Mouse (Mus musculus): ENCODE results near the gene Sh2b2. TPM values are rescaled to one million over a fixed set of nuclear protein-coding genes. Genes with fewer than 3 reads are reported as not detected.
A peak's percentile ranks its signal among the peaks of the same experiment; 100 is the strongest.

Sh2b2 gene
- total RNA-seq, 2 experiments from 2014 or later = 10.9 to 32.9 TPM

DNA sequence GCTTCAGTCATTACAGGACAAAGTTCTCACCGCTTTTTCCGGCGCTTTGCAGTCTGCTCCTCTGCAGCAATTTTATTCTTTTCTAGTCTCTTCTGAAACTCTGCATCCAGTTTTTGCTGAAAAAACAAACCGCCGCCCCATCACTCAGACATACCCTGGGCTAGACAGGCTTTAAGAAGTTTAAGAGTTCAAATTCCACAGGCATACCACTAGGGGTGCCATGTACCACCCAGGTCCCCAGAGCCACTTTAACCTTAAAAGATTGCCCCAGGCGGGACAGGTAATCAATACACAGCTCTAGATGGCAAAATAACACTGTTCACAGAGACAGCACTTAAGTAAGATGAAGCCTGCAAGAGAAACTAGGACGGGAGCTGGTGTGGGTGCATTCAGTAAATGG, 54.5 kb downstream of the Sh2b2 start:
- ATAC-seq (replicated peaks; ENCODE audit: poor library complexity, severe bottlenecking) = peak; percentile 46; the same call in 1 of the 2 replicates

DNA sequence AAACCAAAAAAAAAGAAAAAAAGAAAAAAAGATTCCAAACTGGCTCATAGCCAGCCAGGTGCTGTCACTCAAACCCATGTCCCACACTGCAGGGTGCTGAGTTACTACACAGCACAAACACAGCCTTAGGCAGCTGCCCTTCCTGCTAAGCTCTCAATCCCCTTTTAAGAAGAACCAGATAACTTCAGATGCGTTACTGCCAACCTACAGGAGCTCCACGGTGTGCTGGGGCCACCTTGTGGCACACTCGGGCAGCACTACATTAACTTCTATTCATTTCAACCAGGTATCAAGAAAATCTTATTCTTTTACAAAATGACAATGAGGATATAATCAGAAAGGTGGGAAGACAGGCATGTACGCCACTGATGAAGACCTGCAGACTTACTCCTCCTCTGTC, 59.6 kb downstream of the Sh2b2 start:
- ATAC-seq (replicated peaks; ENCODE audit: poor library complexity, severe bottlenecking) = peak; percentile 66

DNA sequence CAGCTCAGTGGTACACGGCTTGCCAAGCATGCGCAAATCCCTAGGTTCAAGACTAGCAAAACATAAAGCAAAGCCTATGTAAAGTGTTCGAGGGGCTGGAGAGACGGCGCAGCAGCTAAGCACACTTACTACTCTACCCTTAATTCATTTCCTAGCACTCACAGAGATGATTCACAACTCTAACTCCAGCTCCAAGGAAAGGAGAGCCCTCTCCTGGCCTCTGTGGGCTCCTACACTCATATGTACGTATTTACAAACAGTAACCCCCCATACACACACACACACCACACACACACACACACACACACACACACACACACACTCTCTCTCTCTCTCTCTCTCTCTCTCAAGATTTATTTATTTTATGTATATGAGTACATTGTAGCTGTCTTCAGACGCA, 62.6 kb downstream of the Sh2b2 start:
- no peak for ATAC-seq (replicated peaks; ENCODE audit: poor library complexity, severe bottlenecking)

DNA sequence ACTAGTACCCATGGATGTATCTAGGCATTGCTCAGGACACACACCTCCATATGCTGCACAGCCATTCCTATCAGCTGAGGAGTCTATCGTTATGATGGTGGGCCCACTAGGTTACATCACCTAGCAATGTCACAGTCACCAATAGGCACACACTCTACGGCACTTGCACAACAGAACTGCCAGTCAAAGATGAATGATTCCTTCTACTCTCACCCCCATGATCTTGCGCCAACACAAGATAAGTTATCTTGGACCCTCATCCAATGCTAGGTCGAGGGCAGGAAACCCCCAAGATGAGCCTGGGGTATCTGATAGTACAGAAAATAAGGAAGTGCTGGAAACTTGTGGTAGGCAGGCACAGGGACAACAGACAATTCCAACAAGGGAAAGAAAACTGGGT, 63.5 kb downstream of the Sh2b2 start:
- ATAC-seq (replicated peaks; ENCODE audit: poor library complexity, severe bottlenecking) = peak; percentile 57

DNA sequence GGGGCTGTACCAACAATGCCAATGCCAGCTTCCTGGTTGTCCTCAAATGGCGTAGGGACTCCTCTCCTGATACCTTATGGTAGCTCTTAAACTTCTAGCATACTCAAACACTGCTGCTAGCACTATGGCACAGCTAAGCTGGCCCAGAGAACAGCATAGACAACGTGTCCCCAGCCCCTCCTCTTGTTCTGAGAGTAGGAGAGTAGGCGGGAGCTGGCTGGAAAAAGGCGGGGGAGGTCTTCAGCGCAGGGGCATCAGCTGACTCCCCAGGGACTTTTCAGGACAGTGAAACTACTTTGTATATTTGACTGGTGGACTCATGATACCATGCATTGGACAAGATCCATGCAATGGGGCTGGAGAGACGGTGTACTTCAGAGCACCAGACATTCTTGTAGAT, 64.3 kb downstream of the Sh2b2 start:
- ATAC-seq (replicated peaks; ENCODE audit: poor library complexity, severe bottlenecking) = no peak

DNA sequence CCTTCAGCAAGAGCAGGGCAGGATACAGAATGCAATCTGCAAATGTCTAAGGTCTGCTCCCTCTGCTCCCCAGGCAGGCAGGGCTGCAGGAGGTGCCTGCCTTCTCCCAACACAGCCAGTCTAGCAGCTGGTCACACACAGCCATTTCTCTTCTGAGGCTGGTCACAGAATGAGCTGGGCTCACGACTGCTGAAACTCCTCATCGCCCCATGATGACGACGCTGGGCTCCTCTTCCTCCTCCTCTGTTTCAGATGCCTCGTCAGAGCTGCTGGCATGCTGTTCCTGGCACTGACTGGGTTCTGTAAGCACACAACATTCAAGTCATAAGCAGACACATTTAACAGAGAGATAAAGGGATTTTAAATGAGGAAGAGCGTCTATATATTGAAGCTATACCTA, 65.2 kb downstream of the Sh2b2 start:
- no peak for ATAC-seq (replicated peaks; ENCODE audit: poor library complexity, severe bottlenecking)

DNA sequence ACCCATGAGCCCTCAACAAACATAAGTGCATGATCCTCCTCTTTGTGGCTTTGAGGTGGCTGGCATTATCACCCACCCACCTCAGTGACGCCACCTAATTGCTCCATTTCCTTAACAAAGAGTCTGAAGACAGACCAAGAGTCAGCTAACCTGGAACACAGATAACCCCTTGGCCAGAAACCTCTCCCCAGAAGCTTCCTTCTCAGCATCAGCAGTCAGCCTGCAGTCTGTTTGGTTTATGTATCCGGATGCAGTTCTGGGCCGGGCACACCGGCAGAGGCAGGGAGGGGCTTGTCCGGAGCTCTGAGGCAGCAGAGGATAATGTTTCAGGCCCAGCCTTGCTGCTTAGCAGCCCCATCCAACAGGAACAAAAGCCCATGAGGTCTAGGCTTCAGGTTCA, 66.8 kb downstream of the Sh2b2 start:
- peak; percentile 55 for ATAC-seq (replicated peaks; ENCODE audit: poor library complexity, severe bottlenecking)

DNA sequence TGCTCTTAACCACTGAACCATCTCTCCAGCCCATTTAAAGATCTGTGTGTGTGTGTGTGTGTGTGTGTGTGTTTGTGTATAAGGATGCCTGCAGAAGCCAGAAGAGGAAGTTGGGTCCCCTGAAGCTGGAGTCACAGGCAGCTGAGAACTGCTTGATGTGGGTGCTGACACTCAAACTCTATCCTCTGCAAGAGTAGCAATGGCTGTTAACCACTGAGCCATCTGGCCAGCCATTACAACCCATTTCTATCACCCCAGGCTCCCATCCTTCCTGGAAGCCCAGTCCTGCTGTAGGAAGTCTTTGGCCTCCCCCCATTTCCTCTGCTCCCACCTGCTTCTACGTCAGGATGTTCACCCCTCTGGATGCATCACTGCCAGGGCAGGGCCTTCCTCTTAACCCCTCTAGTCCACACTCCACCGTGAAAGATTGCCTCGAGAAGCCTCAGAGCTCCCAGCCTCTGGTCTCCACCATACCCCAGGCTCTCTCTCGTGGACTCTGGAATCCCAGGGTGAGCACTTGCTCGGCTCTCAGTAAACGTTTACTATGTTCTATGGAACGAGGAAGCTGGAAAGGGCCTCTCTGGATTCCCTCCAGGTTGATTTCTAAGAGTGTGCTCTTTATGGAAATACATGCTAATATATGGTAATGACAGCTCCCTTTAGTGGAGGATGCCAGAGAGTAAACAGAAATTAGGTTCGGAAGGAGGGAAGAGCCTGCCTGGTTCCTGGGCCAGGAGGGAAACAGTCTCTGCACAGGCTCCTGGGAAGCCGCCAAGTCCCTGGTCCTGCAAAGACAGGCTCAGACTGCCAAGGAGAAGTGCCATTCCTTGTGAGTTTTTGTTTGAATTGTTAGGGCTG, 72.5 kb downstream of the Sh2b2 start:
- ATAC-seq (replicated peaks; ENCODE audit: poor library complexity, severe bottlenecking) = no peak; the same call in 1 of the 2 replicates

DNA sequence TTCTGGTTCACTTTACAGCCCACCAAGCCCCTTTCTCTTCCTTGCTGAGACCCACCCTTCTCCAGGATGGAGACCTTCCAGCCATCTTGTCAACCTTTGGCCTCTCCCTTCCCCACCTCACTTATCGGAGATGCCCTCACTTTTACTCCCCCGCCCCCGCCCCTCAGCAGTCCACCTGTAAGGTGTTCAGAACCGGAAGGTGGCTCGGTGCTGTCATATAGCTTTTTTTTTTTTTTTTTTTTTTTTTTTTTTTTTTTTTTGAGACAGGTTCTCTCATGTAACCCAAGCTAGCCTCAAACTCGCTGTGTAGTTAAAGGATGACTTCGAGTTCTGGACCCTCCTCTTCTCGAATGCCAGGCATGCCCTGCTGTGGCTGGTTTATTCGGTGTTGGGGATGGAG, 73.4 kb downstream of the Sh2b2 start:
- ATAC-seq (replicated peaks; ENCODE audit: poor library complexity, severe bottlenecking) = no peak

DNA sequence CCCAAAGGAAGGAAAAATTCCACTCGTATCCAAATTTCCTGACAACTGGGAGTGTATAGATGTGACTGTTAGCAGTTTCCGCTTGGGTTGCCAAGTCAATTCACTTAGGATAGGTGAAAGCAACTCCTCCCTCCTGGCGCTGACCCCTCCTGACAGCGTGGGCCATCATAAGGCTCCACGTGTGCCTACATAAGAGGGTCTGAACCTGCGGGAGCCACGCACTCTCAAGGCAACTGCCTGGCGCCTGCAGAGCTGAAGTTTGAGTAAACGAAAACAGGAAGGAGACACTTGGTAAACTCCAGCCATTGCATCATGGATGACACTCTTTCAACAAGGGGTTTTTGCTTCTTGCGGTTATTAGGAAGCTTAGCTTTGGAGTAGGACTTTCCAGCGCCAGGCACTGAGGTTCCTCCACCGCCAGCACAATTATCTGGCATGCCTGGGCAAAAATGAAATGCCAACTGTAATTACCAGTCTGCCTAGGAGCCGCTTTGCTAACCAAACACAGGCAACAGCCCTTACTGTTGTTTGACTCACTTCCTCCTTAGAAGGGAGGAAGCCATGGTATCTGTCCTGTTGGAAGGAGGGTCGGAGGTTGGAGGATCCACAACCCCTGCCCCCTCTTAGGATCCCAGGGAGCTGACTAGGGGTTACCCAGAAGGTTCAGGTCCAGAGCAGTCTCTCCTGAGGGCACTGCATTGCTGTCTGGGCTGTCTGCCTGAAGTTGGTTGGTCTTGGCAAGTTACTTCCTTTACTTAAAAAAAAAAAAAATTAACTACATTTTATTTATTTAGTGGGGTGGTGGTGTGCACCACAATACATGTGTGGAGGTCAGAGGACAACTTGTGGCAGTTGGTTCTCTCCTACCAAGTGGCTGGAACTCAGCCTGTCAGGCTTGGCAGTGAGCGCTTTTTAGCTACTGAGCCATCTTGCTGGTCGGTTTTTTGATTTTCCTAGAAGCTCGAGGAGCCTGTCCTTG, 74.7 kb downstream of the Sh2b2 start:
- peak; percentile 75 for ATAC-seq (replicated peaks; ENCODE audit: poor library complexity, severe bottlenecking)

DNA sequence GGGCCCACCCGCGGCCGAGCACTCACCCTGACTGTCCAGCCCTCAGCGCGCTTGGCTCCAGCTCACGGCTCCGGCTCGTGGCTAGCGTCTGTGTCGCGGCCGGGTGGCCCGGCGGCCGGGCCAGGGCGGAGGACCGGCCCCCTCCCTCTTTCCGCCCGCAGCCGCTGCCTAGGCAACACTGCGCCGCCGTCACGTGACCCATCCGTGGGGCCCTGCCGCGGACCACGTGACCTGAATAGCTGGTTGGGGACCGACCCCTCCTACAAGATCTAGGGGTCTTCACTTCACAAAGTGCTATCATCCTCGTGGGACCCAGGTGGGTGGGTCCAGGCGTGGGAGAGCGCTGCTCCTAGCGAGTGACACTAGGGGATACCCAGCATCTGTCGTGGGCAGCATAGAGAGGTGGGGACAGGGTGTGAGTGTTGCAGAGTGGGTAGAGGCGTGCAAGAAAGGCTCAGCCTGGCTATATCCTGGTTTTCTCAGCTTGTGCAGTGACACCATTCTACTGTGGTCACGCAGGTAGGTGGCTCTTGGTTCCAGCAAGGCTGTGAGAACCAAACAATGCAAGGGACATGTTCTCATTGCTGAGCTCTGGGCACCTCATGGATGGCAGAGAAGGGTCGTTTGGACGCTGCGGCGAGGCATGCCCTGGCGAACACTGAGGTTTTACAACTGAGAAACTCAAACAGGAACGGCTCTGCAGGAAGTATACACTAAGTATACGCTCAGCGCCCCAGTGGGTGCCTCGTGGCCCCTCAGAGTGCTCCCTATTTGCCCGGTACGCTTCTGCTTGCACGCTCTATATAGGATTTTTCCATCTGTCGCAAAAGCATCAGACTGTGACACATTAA, 75.6 kb downstream of the Sh2b2 start, which contains the start of gene Orai2:
TSS of gene Orai2 (minus strand) at position 202 of the 851 bp plus-strand sequence.
- peak; percentile 41 for ATAC-seq (replicated peaks; ENCODE audit: poor library complexity, severe bottlenecking)

DNA sequence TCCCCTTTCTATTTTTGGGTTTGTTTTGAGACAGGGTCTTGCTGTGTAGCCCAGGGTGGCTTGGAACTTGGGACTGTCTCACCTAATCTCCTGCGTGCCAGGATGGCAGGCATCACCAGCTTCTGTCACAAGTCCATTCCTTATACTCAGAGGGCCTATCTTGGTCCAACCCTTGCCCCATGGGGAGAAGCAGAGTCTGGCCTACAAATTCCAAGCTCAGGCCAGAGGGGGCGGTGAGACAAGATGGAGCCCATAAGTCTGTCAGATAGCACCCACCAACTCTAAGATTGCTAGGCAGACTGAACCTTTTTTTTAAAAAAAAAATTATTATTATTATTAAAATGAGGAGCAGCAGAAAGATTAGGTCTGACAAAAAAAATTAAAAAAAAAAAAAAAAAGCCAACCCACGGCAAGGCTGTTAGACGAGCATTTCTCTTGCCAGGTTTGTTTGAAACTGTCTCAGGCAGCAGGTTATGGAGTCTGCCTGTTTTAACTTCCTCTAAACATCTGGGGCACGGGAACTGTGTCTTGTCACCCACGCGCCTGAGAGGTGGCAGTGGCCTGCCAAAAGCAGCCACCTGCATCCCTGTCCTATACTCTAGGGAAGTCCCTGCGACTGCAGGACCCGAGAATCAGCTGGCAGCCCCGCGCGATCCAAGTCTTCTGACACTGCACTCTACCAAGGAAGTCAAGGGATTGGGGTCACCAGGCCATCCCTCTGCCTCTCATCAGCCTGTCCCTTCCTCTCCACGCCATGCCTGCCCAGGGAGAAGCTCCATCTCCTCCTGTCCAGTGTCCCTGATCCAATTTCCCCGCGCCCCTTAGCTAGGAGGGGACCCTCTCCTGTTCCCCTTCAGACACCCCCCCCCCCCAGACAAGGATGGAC, 76.5 kb downstream of the Sh2b2 start:
- peak; percentile 33 for ATAC-seq (replicated peaks; ENCODE audit: poor library complexity, severe bottlenecking)

Other genes with a start within 250 kb of the Sh2b2 start
- gene Upk3b, start 208.1 kb downstream of the Sh2b2 start, total RNA-seq (2014; fragmentation: Nextera tagmentation) = not detected in 2 replicates
- gene Upk3b, start 208.1 kb downstream of the Sh2b2 start, total RNA-seq (2017) = 0.04 TPM in 1 of 2 replicates, not detected in the other
- gene Upk3bl, start 192.1 kb downstream of the Sh2b2 start, total RNA-seq (2014; fragmentation: Nextera tagmentation) = 5.6 TPM in 1 of 2 replicates, not detected in the other
- 1.7 TPM in 1 of 2 replicates, not detected in the other for gene Upk3bl, start 192.1 kb downstream of the Sh2b2 start, total RNA-seq (2017)
- gene Rasa4, start 162.6 kb downstream of the Sh2b2 start, total RNA-seq (2014; fragmentation: Nextera tagmentation) = 43.2 and 82.3 TPM in 2 replicates
- 24.8 and 25.0 TPM in 2 replicates for gene Rasa4, start 162.6 kb downstream of the Sh2b2 start, total RNA-seq (2017)
- gene Polr2j, start 129.9 kb downstream of the Sh2b2 start, total RNA-seq (2014; fragmentation: Nextera tagmentation) = 156 and 159 TPM in 2 replicates
- 125 and 128 TPM in 2 replicates for gene Polr2j, start 129.9 kb downstream of the Sh2b2 start, total RNA-seq (2017)
- 31.5 and 33.0 TPM in 2 replicates for gene Lrwd1, start 110.5 kb downstream of the Sh2b2 start, total RNA-seq (2014; fragmentation: Nextera tagmentation)
- 46.3 and 70.4 TPM in 2 replicates for gene Lrwd1, start 110.5 kb downstream of the Sh2b2 start, total RNA-seq (2017)
- gene Alkbh4, start 110.4 kb downstream of the Sh2b2 start, total RNA-seq (2014; fragmentation: Nextera tagmentation) = 13.7 and 18.2 TPM in 2 replicates
- gene Alkbh4, start 110.4 kb downstream of the Sh2b2 start, total RNA-seq (2017) = 5.3 and 11.9 TPM in 2 replicates
- 24.7 and 38.2 TPM in 2 replicates for gene Orai2, start 75.8 kb downstream of the Sh2b2 start, total RNA-seq (2014; fragmentation: Nextera tagmentation)
- 26.6 and 29.0 TPM in 2 replicates for gene Orai2, start 75.8 kb downstream of the Sh2b2 start, total RNA-seq (2017)
- gene Prkrip1, start 47.6 kb downstream of the Sh2b2 start, total RNA-seq (2014; fragmentation: Nextera tagmentation) = 32.2 and 42.1 TPM in 2 replicates
- gene Prkrip1, start 47.6 kb downstream of the Sh2b2 start, total RNA-seq (2017) = 45.2 and 89.4 TPM in 2 replicates

Measured in granulocyte monocyte progenitor cell, adult 5-6 weeks (primary cell).